Mouse (Mus musculus) bone marrow, adult 2 months (tissue): ENCODE data around the gene Prph.

Source experiments
- CTCF ChIP-seq: fragments of 200-500 bp; IDR thresholded peaks from 2 replicates; pipeline ENCODE4 v1.5.1; 2011; ENCODE audit warnings: low read length, control low read depth; ENCODE audit not compliant: control insufficient read depth, insufficient read depth
- POLR2A ChIP-seq: fragments of 200-500 bp; IDR thresholded peaks from 2 replicates; pipeline ENCODE4 v1.6.1; 2011; ENCODE audit warnings: low read depth, mild to moderate bottlenecking, control low read depth, low read length, borderline replicate concordance; ENCODE audit not compliant: control insufficient read depth

GRCm38 (mm10) chr15:99096061-99096793 lies 41.3 kb downstream of the Prph start:
- no peak for TF ChIP-seq POLR2A
- no peak for TF ChIP-seq CTCF
